Mouse (Mus musculus) heart, embryonic 15.5 days (tissue): ENCODE measurements around the gene Ddb2. TPM values are rescaled to one million over a fixed set of nuclear protein-coding genes. Genes with fewer than 3 reads are reported as not detected.
A peak's percentile ranks its signal among the peaks of the same experiment; 100 is the strongest.

Experiments used
- ATAC-seq: fragments of 200-750 bp; cut with Nextera tagmentation; replicated peaks from 2 replicates; pipeline ENCODE4 v1.8.0; 2017; ENCODE audit warnings: low read depth, moderate TSS enrichment; ENCODE audit not compliant: insufficient number of reproducible peaks, insufficient read depth, low FRiP score
- H3K27ac ChIP-seq: fragments of 300-500 bp; sonication (generic); 2 replicates; pipeline ENCODE4 v1.5.1; 2015; ENCODE audit warnings: mild to moderate bottlenecking, inconsistent platforms
- H3K27me3 ChIP-seq: fragments of 300-500 bp; sonication (generic); 2 replicates; pipeline ENCODE4 v1.6.1; 2015; ENCODE audit warnings: inconsistent platforms
- H3K36me3 ChIP-seq: fragments of 300-500 bp; sonication (generic); 2 replicates; pipeline ENCODE4 v1.6.1; 2015; ENCODE audit warnings: mild to moderate bottlenecking, inconsistent platforms
- H3K4me1 ChIP-seq: fragments of 300-500 bp; sonication (generic); replicated peaks from 2 replicates; pipeline ENCODE4 v1.6.1; 2015; ENCODE audit warnings: inconsistent platforms
- H3K4me2 ChIP-seq: fragments of 300-500 bp; sonication (generic); 2 replicates; pipeline ENCODE4 v1.6.1; 2015; ENCODE audit warnings: inconsistent platforms, mild to moderate bottlenecking, moderate library complexity
- H3K4me3 ChIP-seq: fragments of 300-500 bp; sonication (generic); 2 replicates; pipeline ENCODE4 v1.5.1; 2015; ENCODE audit warnings: mild to moderate bottlenecking, inconsistent platforms
- H3K9ac ChIP-seq: fragments of 300-500 bp; sonication (generic); 2 replicates; pipeline ENCODE4 v1.6.1; 2015; ENCODE audit warnings: mild to moderate bottlenecking, inconsistent platforms
- H3K9me3 ChIP-seq: fragments of 300-500 bp; sonication (generic); replicated peaks from 2 replicates; pipeline ENCODE4 v1.6.1; 2016; ENCODE audit warnings: inconsistent platforms
- WGBS: fragments of 180-500 bp; shearing (Covaris S2); methylation state at CpG from one replicate; pipeline ENCODE4 v1.1.7; 2015; ENCODE audit warnings: mixed read lengths; 5-methylcytosine and 5-hydroxymethylcytosine counted together
- polyA plus RNA-seq: library from polyadenylated mRNA; unstranded; fragments of >200 nt; fragmentation: Nextera tagmentation; extraction: Ambion mirVana; gene quantifications from 2 replicates; pipeline ENCODE4 v1.2.1, GENCODE M21; 2015

The Ddb2 gene
- polyA plus RNA-seq, 1 experiment from 2014 or later, result 8.4 TPM

- Histone ChIP-seq H3K4me2 (peak within 1 kb of the TSS; percentile 77), H3K9ac (peak within 1 kb of the TSS; percentile 90), H3K9me3 (no peaks in the 10 kb centered on the region), H3K4me1 (peaks cover 22% of the 10 kb centered on the region), H3K27me3 (no peaks in the 10 kb centered on the region), H3K27ac (peak within 1 kb of the TSS; percentile 94), H3K36me3 (peaks cover 66% of the 10 kb centered on the region), H3K4me3 (peak within 1 kb of the TSS; percentile 87)
- peak; percentile 98 for ATAC-seq
- WGBS, result 1% methylated on average over 72 of the region's 72 CpGs
These were observed 28.2 kb upstream of the Ddb2 start, which contains the start of gene Arfgap2 for GRCm38 (mm10) chr2:91264711-91265681. Gene Arfgap2 (plus strand): TSS chr2:91264974.

DNA sequence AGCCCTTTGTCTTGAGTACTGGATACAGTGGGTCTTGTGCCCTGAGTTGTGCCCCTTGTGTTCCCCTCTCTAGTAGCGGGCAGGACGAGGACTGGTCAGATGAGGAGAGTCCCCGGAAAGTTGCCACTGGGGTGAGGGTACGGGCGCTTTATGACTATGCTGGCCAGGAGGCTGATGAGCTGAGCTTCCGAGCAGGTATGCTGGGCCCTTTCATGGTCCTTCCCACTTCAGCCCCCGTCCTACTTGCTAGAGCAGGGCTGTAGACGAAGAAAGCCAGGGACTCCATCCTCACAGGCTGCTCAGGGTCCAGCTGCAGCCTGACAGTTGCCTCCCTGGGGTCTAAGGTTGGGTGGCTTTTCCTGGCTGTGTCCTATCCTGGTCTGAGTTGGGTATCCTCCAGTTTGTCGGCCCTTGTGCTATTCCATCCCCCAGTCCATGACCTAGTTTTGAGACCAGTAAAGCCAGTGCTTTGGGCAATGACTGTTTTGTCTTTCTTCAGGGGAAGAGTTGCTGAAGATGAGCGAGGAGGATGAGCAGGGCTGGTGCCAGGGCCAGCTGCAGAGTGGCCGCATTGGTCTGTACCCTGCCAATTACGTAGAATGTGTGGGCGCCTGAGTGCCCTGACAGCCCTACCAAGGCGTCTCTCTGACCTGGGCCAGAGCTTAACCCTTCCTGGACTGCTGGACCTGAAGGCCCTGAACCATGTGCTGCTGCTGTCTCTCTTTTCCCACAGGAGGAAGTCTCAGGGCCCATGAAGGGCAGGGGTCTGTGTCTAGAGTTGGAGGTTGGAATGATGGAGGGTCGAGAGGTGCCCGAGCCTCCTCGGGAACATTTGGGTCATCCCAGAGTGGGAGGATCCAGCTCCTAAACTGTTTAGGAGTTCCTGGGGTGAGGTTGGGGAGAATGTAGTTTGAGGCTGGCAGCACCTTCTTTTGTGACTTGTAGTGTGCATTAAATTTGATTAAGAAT is 27.2 kb upstream of the Ddb2 start:
- ATAC-seq, result no peak
- Histone ChIP-seq H3K9ac (peak overlapping the region; percentile 65), H3K9me3 (no peaks in the 10 kb centered on the region), H3K4me2 (peak overlapping the region; percentile 70), H3K4me3 (peak overlapping the region; percentile 87), H3K27ac (peak overlapping the region; percentile 94), H3K27me3 (no peaks in the 10 kb centered on the region), H3K4me1 (peaks cover 31% of the 10 kb centered on the region), H3K36me3 (peaks cover 56% of the 10 kb centered on the region)
- 85% methylated on average over 17 of the region's 17 CpGs for WGBS

- H3K36me3 ChIP-seq, result peaks cover 30% of the 10 kb centered on the region; the same call in 1 of the 2 replicates
- H3K4me2 ChIP-seq, result peak overlapping the region; percentile 37
- 0 out of 2 replicates have a peak overlapping the region, but pooled peaks have one; percentile 19 for H3K9ac ChIP-seq
- H3K9me3 ChIP-seq, result no peaks in the 10 kb centered on the region
- ATAC-seq, result no peak
- peak overlapping the region; percentile 61 for H3K27ac ChIP-seq
- 55% methylated on average over 1 of the region's 1 CpGs for WGBS
- H3K4me1 ChIP-seq, result peaks cover 53% of the 10 kb centered on the region
- peaks cover 3% of the 10 kb centered on the region; the same call in 1 of the 2 replicates for H3K27me3 ChIP-seq
- no peak overlapping the region for H3K4me3 ChIP-seq
These were observed 22.7 kb upstream of the Ddb2 start for GRCm38 (mm10) chr2:91259493-91259892.

- ATAC-seq, result no peak
- 64% methylated on average over 1 of the region's 1 CpGs for WGBS
- Histone ChIP-seq H3K4me1 (peaks cover 46% of the 10 kb centered on the region), H3K9ac (no peak overlapping the region), H3K4me3 (no peak overlapping the region), H3K27ac (peak overlapping the region; percentile 61; the same call in 1 of the 2 replicates), H3K36me3 (peaks cover 28% of the 10 kb centered on the region; the same call in 1 of the 2 replicates), H3K9me3 (no peaks in the 10 kb centered on the region), H3K4me2 (peak overlapping the region; percentile 93; the same call in 1 of the 2 replicates), H3K27me3 (peaks cover 3% of the 10 kb centered on the region; the same call in 1 of the 2 replicates)
These were observed 22.0 kb upstream of the Ddb2 start for GRCm38 (mm10) chr2:91258830-91259229.

- Histone ChIP-seq H3K4me3 (peak overlapping the region; percentile 84), H3K27me3 (peaks cover 3% of the 10 kb centered on the region; the same call in 1 of the 2 replicates), H3K36me3 (peaks cover 21% of the 10 kb centered on the region; the same call in 1 of the 2 replicates), H3K4me2 (peak overlapping the region; percentile 93), H3K9ac (peak overlapping the region; percentile 69), H3K27ac (peak overlapping the region; percentile 81), H3K9me3 (no peaks in the 10 kb centered on the region), H3K4me1 (peaks cover 46% of the 10 kb centered on the region)
- no peak for ATAC-seq
- 81% methylated on average over 5 of the region's 5 CpGs for WGBS
These were observed 21.3 kb upstream of the Ddb2 start for GRCm38 (mm10) chr2:91258054-91258453.

DNA sequence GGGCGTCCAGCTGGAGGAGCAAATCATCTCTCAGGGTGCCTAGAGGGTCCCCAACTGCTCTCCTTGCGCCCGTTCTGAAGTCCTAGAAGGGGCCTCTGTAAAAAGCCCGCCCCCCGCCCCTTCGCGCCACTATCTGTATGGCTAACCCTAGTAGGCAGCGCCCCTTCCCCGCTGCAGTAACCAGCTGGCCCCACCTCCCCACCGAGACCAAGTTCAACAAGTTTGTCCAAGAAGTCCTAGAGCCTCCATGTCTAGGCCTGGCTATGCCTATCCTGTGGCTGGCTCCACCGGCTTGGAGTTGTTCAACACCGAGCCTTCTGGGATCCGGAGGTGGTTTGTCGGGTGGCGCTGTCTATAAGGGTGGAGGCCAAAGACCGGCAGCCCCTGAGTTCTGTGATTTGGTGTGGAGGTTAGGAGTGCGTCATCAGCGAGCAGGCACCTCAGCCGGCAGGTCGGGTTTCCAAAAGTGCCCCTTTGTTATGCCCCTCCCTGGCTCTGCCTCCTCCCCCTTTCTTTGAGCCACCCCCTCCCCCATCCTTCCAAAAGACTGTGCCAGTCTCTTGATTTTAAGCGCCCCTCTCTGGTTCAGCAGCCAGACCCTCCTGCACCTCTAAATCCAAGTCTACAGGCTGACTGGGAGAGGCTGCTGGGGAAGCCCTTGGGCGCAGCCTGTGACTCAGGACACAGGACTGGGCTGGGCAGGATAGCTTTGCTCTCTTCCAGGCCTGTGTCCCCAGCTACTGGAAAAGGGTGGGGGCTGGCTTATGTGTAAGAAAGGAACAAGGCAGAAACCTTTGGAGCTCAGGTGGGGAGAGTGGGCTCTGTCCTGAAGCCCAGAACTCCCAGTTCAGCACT is 20.6 kb upstream of the Ddb2 start:
- peak overlapping the region; percentile 69 for H3K9ac ChIP-seq
- peak; percentile 37 for ATAC-seq
- H3K4me3 ChIP-seq, result peak overlapping the region; percentile 84
- H3K4me2 ChIP-seq, result peak overlapping the region; percentile 93
- WGBS, result 3% methylated on average over 22 of the region's 22 CpGs
- no peaks in the 10 kb centered on the region for H3K9me3 ChIP-seq
- peaks cover 3% of the 10 kb centered on the region; the same call in 1 of the 2 replicates for H3K27me3 ChIP-seq
- peaks cover 49% of the 10 kb centered on the region for H3K4me1 ChIP-seq
- peaks cover 15% of the 10 kb centered on the region; the same call in 1 of the 2 replicates for H3K36me3 ChIP-seq
- H3K27ac ChIP-seq, result peak overlapping the region; percentile 81

GRCm38 (mm10) chr2:91256256-91257125 is 19.7 kb upstream of the Ddb2 start:
- WGBS, result under 1% methylated on average over 52 of the region's 52 CpGs
- Histone ChIP-seq H3K27ac (peak overlapping the region; percentile 81), H3K4me3 (peak overlapping the region; percentile 84), H3K4me2 (peak overlapping the region; percentile 93), H3K9me3 (no peaks in the 10 kb centered on the region), H3K4me1 (peaks cover 50% of the 10 kb centered on the region), H3K36me3 (peaks cover 10% of the 10 kb centered on the region; the same call in 1 of the 2 replicates), H3K9ac (peak overlapping the region; percentile 69), H3K27me3 (peaks cover 3% of the 10 kb centered on the region; the same call in 1 of the 2 replicates)
- ATAC-seq, result peak; percentile 77

- ATAC-seq, result peak; percentile 43; the same call in 1 of the 2 replicates
- Histone ChIP-seq H3K36me3 (peaks cover 2% of the 10 kb centered on the region; the same call in 1 of the 2 replicates), H3K9ac (peak within 1 kb of the TSS; percentile 69), H3K4me1 (peaks cover 50% of the 10 kb centered on the region), H3K27ac (peak within 1 kb of the TSS; percentile 81), H3K4me2 (peak within 1 kb of the TSS; percentile 93), H3K27me3 (peaks cover 3% of the 10 kb centered on the region; the same call in 1 of the 2 replicates), H3K9me3 (no peaks in the 10 kb centered on the region), H3K4me3 (peak within 1 kb of the TSS; percentile 84)
- 4% methylated on average over 27 of the region's 27 CpGs for WGBS
These were observed 18.9 kb upstream of the Ddb2 start, which contains the start of gene Pacsin3 for GRCm38 (mm10) chr2:91255661-91256150. Gene Pacsin3 (plus strand): TSS chr2:91255954.

GRCm38 (mm10) chr2:91254725-91255380 is 18.1 kb upstream of the Ddb2 start:
- Histone ChIP-seq H3K4me2 (peak overlapping the region; percentile 93), H3K4me1 (peaks cover 45% of the 10 kb centered on the region), H3K36me3 (no peaks in the 10 kb centered on the region), H3K27ac (no peak overlapping the region; the same call in 1 of the 2 replicates), H3K27me3 (peaks cover 3% of the 10 kb centered on the region; the same call in 1 of the 2 replicates), H3K9me3 (no peaks in the 10 kb centered on the region), H3K4me3 (peak overlapping the region; percentile 84; the same call in 1 of the 2 replicates), H3K9ac (no peak overlapping the region)
- 46% methylated on average over 8 of the region's 8 CpGs for WGBS
- no peak for ATAC-seq
